Mouse (Mus musculus) erythroblast, embryonic 14.5 days (primary cell): Measurements from ENCODE around the gene Clk2.

Source experiments
- GATA1 ChIP-seq: IDR thresholded peaks from 2 replicates; pipeline ENCODE4 v1.6.1; 2012; ENCODE audit warnings: low read length, inconsistent platforms, mixed read lengths
- TAL1 ChIP-seq: IDR thresholded peaks from 3 replicates; pipeline ENCODE4 v1.6.1; 2012; ENCODE audit warnings: low read length, inconsistent platforms, mixed read lengths

DNA sequence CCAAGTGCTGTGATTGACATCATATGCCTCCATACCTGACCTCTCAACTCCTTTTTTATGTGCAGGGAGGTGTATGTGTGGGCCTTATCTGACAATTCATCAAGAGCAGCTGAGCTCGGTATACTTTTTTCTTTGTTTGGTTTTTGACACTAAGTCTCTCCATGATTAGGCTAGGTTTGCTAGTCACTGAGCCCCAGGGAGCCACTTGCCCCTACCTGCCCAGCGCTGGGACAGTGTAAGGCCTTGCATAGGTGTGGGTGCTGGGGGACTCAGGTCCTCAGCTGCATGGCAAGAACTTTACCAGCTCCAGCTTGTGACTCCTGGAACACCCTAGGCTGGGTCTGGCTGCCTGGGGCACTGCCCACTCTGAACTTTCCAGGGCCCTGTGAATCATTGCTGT is 42.1 kb downstream of the Clk2 start:
- TF ChIP-seq GATA1 = no peak
- TF ChIP-seq TAL1 = no peak
